Mouse (Mus musculus): Measurements from ENCODE around the gene Gemin2. TPM values are rescaled to one million over a fixed set of nuclear protein-coding genes. Genes with fewer than 3 reads are reported as not detected.

Gemin2 gene
- polyA plus RNA-seq, 2 experiments = 16.1 to 18.3 TPM

GRCm38 (mm10) chr12:59021306-59021705 lies 8.1 kb downstream of the Gemin2 start:
- Histone ChIP-seq H3K36me3 (ENCODE audit: control insufficient read depth, insufficient read depth, low read length) (peaks cover 77% of the 10 kb centered on the region), H3K27me3 (ENCODE audit: control insufficient read depth, insufficient read depth, low read length) (no peaks in the 10 kb centered on the region), H3K4me1 (ENCODE audit: control insufficient read depth, insufficient read depth, low read length) (no peaks in the 10 kb centered on the region), H3K4me2 (replicated peaks; ENCODE audit: low read depth, low read length, severe bottlenecking) (no peak overlapping the region), H3K9me3 (ENCODE audit: control insufficient read depth, low read length) (no peaks in the 10 kb centered on the region), H3K4me3 (replicated peaks; ENCODE audit: low read length) (no peak overlapping the region), H3K27ac (replicated peaks; ENCODE audit: low read depth, low read length) (no peak overlapping the region), H3K9ac (ENCODE audit: low read depth, low read length, severe bottlenecking) (no peak overlapping the region)
- TF ChIP-seq POLR2A (IDR thresholded peaks at IDR 0.05; ENCODE audit: borderline replicate concordance, extremely low read depth, insufficient read depth, insufficient read length) = no peak
- ATAC-seq (ENCODE audit: low FRiP score, low read depth) (no peak), DNase-seq (ENCODE audit: low spot score) (no peak)
- 82% methylated on average over 4 of the region's 4 CpGs for WGBS

GRCm38 (mm10) chr12:59032101-59032500 lies 18.9 kb downstream of the Gemin2 start:
- Histone ChIP-seq H3K36me3 (ENCODE audit: control insufficient read depth, insufficient read depth, low read length) (peaks cover 9% of the 10 kb centered on the region), H3K4me1 (ENCODE audit: control insufficient read depth, insufficient read depth, low read length) (no peaks in the 10 kb centered on the region), H3K27ac (replicated peaks; ENCODE audit: low read depth, low read length) (no peak overlapping the region), H3K9me3 (ENCODE audit: control insufficient read depth, low read length) (no peaks in the 10 kb centered on the region), H3K27me3 (ENCODE audit: control insufficient read depth, insufficient read depth, low read length) (no peaks in the 10 kb centered on the region), H3K4me3 (replicated peaks; ENCODE audit: low read length) (no peak overlapping the region), H3K9ac (ENCODE audit: low read depth, low read length, severe bottlenecking) (no peak overlapping the region), H3K4me2 (replicated peaks; ENCODE audit: low read depth, low read length, severe bottlenecking) (no peak overlapping the region)
- no peak for TF ChIP-seq POLR2A (IDR thresholded peaks at IDR 0.05; ENCODE audit: borderline replicate concordance, extremely low read depth, insufficient read depth, insufficient read length)
- DNase-seq (ENCODE audit: low spot score) (no peak), ATAC-seq (ENCODE audit: low FRiP score, low read depth) (no peak)
- 62% methylated on average over 5 of the region's 5 CpGs for WGBS

GRCm38 (mm10) chr12:59039162-59039970 lies 26.2 kb downstream of the Gemin2 start:
- 69% methylated on average over 10 of the region's 10 CpGs for WGBS
- Histone ChIP-seq H3K4me1 (ENCODE audit: control insufficient read depth, insufficient read depth, low read length) (no peaks in the 10 kb centered on the region), H3K27me3 (ENCODE audit: control insufficient read depth, insufficient read depth, low read length) (no peaks in the 10 kb centered on the region), H3K36me3 (ENCODE audit: control insufficient read depth, insufficient read depth, low read length) (peaks cover 29% of the 10 kb centered on the region), H3K4me3 (replicated peaks; ENCODE audit: low read length) (no peak overlapping the region), H3K9ac (ENCODE audit: low read depth, low read length, severe bottlenecking) (no peak overlapping the region), H3K27ac (replicated peaks; ENCODE audit: low read depth, low read length) (no peak overlapping the region), H3K4me2 (replicated peaks; ENCODE audit: low read depth, low read length, severe bottlenecking) (no peak overlapping the region), H3K9me3 (ENCODE audit: control insufficient read depth, low read length) (no peaks in the 10 kb centered on the region)
- DNase-seq (ENCODE audit: low spot score) = no peak
- ATAC-seq (ENCODE audit: low FRiP score, low read depth) = no peak
- no peak for TF ChIP-seq POLR2A (IDR thresholded peaks at IDR 0.05; ENCODE audit: borderline replicate concordance, extremely low read depth, insufficient read depth, insufficient read length)

GRCm38 (mm10) chr12:59039971-59040844 lies 27.0 kb downstream of the Gemin2 start:
- peak overlapping the region; percentile 67; the same call in 1 of the 2 replicates for H3K27ac ChIP-seq (replicated peaks; ENCODE audit: low read depth, low read length)
- H3K4me2 ChIP-seq (replicated peaks; ENCODE audit: low read depth, low read length, severe bottlenecking) = peak overlapping the region; percentile 15; the same call in 1 of the 2 replicates
- DNase-seq (ENCODE audit: low spot score) (peak; percentile 59), ATAC-seq (ENCODE audit: low FRiP score, low read depth) (peak; percentile 76)
- no peak overlapping the region for H3K9ac ChIP-seq (ENCODE audit: low read depth, low read length, severe bottlenecking)
- H3K36me3 ChIP-seq (ENCODE audit: control insufficient read depth, insufficient read depth, low read length) = peaks cover 37% of the 10 kb centered on the region
- H3K4me3 ChIP-seq (replicated peaks; ENCODE audit: low read length) = no peak overlapping the region
- H3K4me1 ChIP-seq (ENCODE audit: control insufficient read depth, insufficient read depth, low read length) = no peaks in the 10 kb centered on the region
- no peaks in the 10 kb centered on the region for H3K9me3 ChIP-seq (ENCODE audit: control insufficient read depth, low read length)
- 0 out of 2 replicates have a peak, but pooled peaks have one; percentile 8 for TF ChIP-seq POLR2A (IDR thresholded peaks at IDR 0.05; ENCODE audit: borderline replicate concordance, extremely low read depth, insufficient read depth, insufficient read length)
- H3K27me3 ChIP-seq (ENCODE audit: control insufficient read depth, insufficient read depth, low read length) = no peaks in the 10 kb centered on the region
- 3% methylated on average over 23 of the region's 23 CpGs for WGBS

- TF ChIP-seq POLR2A (IDR thresholded peaks at IDR 0.05; ENCODE audit: borderline replicate concordance, extremely low read depth, insufficient read depth, insufficient read length) = no peak
- Histone ChIP-seq H3K4me3 (replicated peaks; ENCODE audit: low read length) (no peak overlapping the region), H3K4me1 (ENCODE audit: control insufficient read depth, insufficient read depth, low read length) (no peaks in the 10 kb centered on the region), H3K36me3 (ENCODE audit: control insufficient read depth, insufficient read depth, low read length) (peaks cover 43% of the 10 kb centered on the region), H3K9me3 (ENCODE audit: control insufficient read depth, low read length) (no peaks in the 10 kb centered on the region), H3K4me2 (replicated peaks; ENCODE audit: low read depth, low read length, severe bottlenecking) (no peak overlapping the region), H3K27ac (replicated peaks; ENCODE audit: low read depth, low read length) (no peak overlapping the region), H3K9ac (ENCODE audit: low read depth, low read length, severe bottlenecking) (no peak overlapping the region), H3K27me3 (ENCODE audit: control insufficient read depth, insufficient read depth, low read length) (no peaks in the 10 kb centered on the region)
- ATAC-seq (ENCODE audit: low FRiP score, low read depth) (peak; percentile 2; the same call in 1 of the 2 replicates), DNase-seq (ENCODE audit: low spot score) (no peak)
- 32% methylated on average over 7 of the region's 7 CpGs for WGBS
Measured at GRCm38 (mm10) chr12:59040851-59041250, 27.7 kb downstream of the Gemin2 start.
